Mouse (Mus musculus) yolk sac, embryonic 10.5 days (tissue): ENCODE data around the gene Rsad1.
A peak's percentile ranks its signal among the peaks of the same experiment; 100 is the strongest.

Experiments used
- DNase-seq: peaks from one replicate; pipeline ENCODE4 v3.0.0-alpha.2; 2017; ENCODE audit warnings: low spot score

Rsad1 gene

GRCm38 (mm10) chr11:94548888-94549690 is at the start of gene Rsad1:
Rsad1 (minus strand) TSS chr11:94549255.
- peak; percentile 86 for DNase-seq

GRCm38 (mm10) chr11:94598437-94599120 is 49.5 kb upstream of the Rsad1 start:
- peak; percentile 32 for DNase-seq

- no peak for DNase-seq
Observed at GRCm38 (mm10) chr11:94597319-94597718, 48.3 kb upstream of the Rsad1 start.

GRCm38 (mm10) chr11:94596311-94596852 is 47.3 kb upstream of the Rsad1 start:
- peak; percentile 42 for DNase-seq

GRCm38 (mm10) chr11:94587511-94587910 is 38.5 kb upstream of the Rsad1 start:
- DNase-seq = no peak

GRCm38 (mm10) chr11:94585091-94585490 is 36.0 kb upstream of the Rsad1 start:
- DNase-seq = no peak

- no peak for DNase-seq
Observed at GRCm38 (mm10) chr11:94580111-94580740, 31.2 kb upstream of the Rsad1 start.

GRCm38 (mm10) chr11:94576361-94576760 is 27.3 kb upstream of the Rsad1 start:
- DNase-seq = no peak

GRCm38 (mm10) chr11:94575036-94575435 is 26.0 kb upstream of the Rsad1 start:
- DNase-seq = no peak

GRCm38 (mm10) chr11:94574560-94574959 is 25.5 kb upstream of the Rsad1 start:
- no peak for DNase-seq

- no peak for DNase-seq
Observed at GRCm38 (mm10) chr11:94571850-94572249, 22.8 kb upstream of the Rsad1 start.

- DNase-seq = no peak
Observed at GRCm38 (mm10) chr11:94570612-94571011, 21.6 kb upstream of the Rsad1 start.

GRCm38 (mm10) chr11:94567326-94567725 is 18.3 kb upstream of the Rsad1 start:
- DNase-seq = no peak

- DNase-seq = peak; percentile 84
Observed at GRCm38 (mm10) chr11:94566534-94566933, 17.5 kb upstream of the Rsad1 start.

- DNase-seq = no peak
Observed at GRCm38 (mm10) chr11:94565151-94565479, 16.1 kb upstream of the Rsad1 start.

GRCm38 (mm10) chr11:94564437-94565150 is 15.5 kb upstream of the Rsad1 start, which contains the start of gene Chad:
Chad (plus strand) TSS chr11:94565047.
- no peak for DNase-seq

GRCm38 (mm10) chr11:94563821-94564220 is 14.8 kb upstream of the Rsad1 start:
- no peak for DNase-seq

GRCm38 (mm10) chr11:94563383-94563782 is 14.3 kb upstream of the Rsad1 start:
- DNase-seq = no peak

GRCm38 (mm10) chr11:94558226-94558625 is 9.2 kb upstream of the Rsad1 start:
- DNase-seq = no peak

GRCm38 (mm10) chr11:94550442-94550744 is 1.3 kb upstream of the Rsad1 start:
- DNase-seq = no peak

- DNase-seq = no peak
Observed at GRCm38 (mm10) chr11:94549691-94550441, 811 bp upstream of the Rsad1 start.
